Mouse (Mus musculus): ENCODE measurements around the gene Mkrn2os. TPM values are rescaled to one million over a fixed set of nuclear protein-coding genes. Genes with fewer than 3 reads are reported as not detected.

Mkrn2os gene
- polyA plus RNA-seq, 1 experiment, result not detected

GRCm38 (mm10) chr6:115586321-115586720, 6.1 kb downstream of the Mkrn2os start:
- Histone ChIP-seq H3K4me3 (replicated peaks; ENCODE audit: extremely low read depth, low read depth, low read length) (no peak overlapping the region), H3K4me1 (ENCODE audit: control insufficient read depth, insufficient read depth, low read length) (no peaks in the 10 kb centered on the region)
- DNase-seq, result no peak
- 80% methylated on average over 10 of the region's 10 CpGs for whole genome bisulfite sequencing
- TF ChIP-seq CTCF (IDR thresholded peaks at IDR 0.05; ENCODE audit: insufficient read depth, low read length), result no peak
- no peak for TF ChIP-seq POLR2A (IDR thresholded peaks at IDR 0.05; ENCODE audit: borderline replicate concordance, extremely low read depth, low read depth, low read length)

- DNase-seq, result no peak
- H3K4me1 ChIP-seq (ENCODE audit: control insufficient read depth, insufficient read depth, low read length), result no peaks in the 10 kb centered on the region
- H3K4me3 ChIP-seq (replicated peaks; ENCODE audit: extremely low read depth, low read depth, low read length), result no peak overlapping the region
- WGBS, result 70% methylated on average over 3 of the region's 3 CpGs
- TF ChIP-seq CTCF (IDR thresholded peaks at IDR 0.05; ENCODE audit: insufficient read depth, low read length) (no peak), POLR2A (IDR thresholded peaks at IDR 0.05; ENCODE audit: borderline replicate concordance, extremely low read depth, low read depth, low read length) (no peak)
These were observed 8.2 kb downstream of the Mkrn2os start for GRCm38 (mm10) chr6:115584176-115584575.

GRCm38 (mm10) chr6:115583430-115584125, 8.8 kb downstream of the Mkrn2os start:
- no peak for TF ChIP-seq CTCF (IDR thresholded peaks at IDR 0.05; ENCODE audit: insufficient read depth, low read length)
- Histone ChIP-seq H3K4me3 (replicated peaks; ENCODE audit: extremely low read depth, low read depth, low read length) (no peak overlapping the region), H3K4me1 (ENCODE audit: control insufficient read depth, insufficient read depth, low read length) (no peaks in the 10 kb centered on the region)
- 63% methylated on average over 6 of the region's 6 CpGs for WGBS
- no peak for DNase-seq

- TF ChIP-seq POLR2A (IDR thresholded peaks at IDR 0.05; ENCODE audit: borderline replicate concordance, extremely low read depth, low read depth, low read length) (no peak), CTCF (IDR thresholded peaks at IDR 0.05; ENCODE audit: insufficient read depth, low read length) (no peak)
- no peaks in the 10 kb centered on the region for H3K4me1 ChIP-seq (ENCODE audit: control insufficient read depth, insufficient read depth, low read length)
- WGBS, result 79% methylated on average over 10 of the region's 10 CpGs
- no peak for DNase-seq
- no peak overlapping the region for H3K4me3 ChIP-seq (replicated peaks; ENCODE audit: extremely low read depth, low read depth, low read length)
These were observed 9.9 kb downstream of the Mkrn2os start for GRCm38 (mm10) chr6:115582328-115583115.

GRCm38 (mm10) chr6:115580810-115581209, 11.6 kb downstream of the Mkrn2os start:
- Histone ChIP-seq H3K4me1 (ENCODE audit: control insufficient read depth, insufficient read depth, low read length) (no peaks in the 10 kb centered on the region), H3K4me3 (replicated peaks; ENCODE audit: extremely low read depth, low read depth, low read length) (no peak overlapping the region)
- DNase-seq, result no peak
- no peak for TF ChIP-seq CTCF (IDR thresholded peaks at IDR 0.05; ENCODE audit: insufficient read depth, low read length)
- no peak for TF ChIP-seq POLR2A (IDR thresholded peaks at IDR 0.05; ENCODE audit: borderline replicate concordance, extremely low read depth, low read depth, low read length)
- WGBS, result 81% methylated on average over 3 of the region's 3 CpGs

GRCm38 (mm10) chr6:115577941-115578340, 14.4 kb downstream of the Mkrn2os start:
- Histone ChIP-seq H3K4me1 (ENCODE audit: control insufficient read depth, insufficient read depth, low read length) (no peaks in the 10 kb centered on the region), H3K4me3 (replicated peaks; ENCODE audit: extremely low read depth, low read depth, low read length) (no peak overlapping the region)
- TF ChIP-seq CTCF (IDR thresholded peaks at IDR 0.05; ENCODE audit: insufficient read depth, low read length) (no peak), POLR2A (IDR thresholded peaks at IDR 0.05; ENCODE audit: borderline replicate concordance, extremely low read depth, low read depth, low read length) (no peak)
- 94% methylated on average over 9 of the region's 9 CpGs for WGBS
- no peak for DNase-seq

- DNase-seq, result no peak
- no peak for TF ChIP-seq CTCF (IDR thresholded peaks at IDR 0.05; ENCODE audit: insufficient read depth, low read length)
- no peak for TF ChIP-seq POLR2A (IDR thresholded peaks at IDR 0.05; ENCODE audit: borderline replicate concordance, extremely low read depth, low read depth, low read length)
These were observed 15.0 kb downstream of the Mkrn2os start for GRCm38 (mm10) chr6:115577407-115577806.

GRCm38 (mm10) chr6:115574171-115574570, 18.2 kb downstream of the Mkrn2os start:
- no peaks in the 10 kb centered on the region for H3K4me1 ChIP-seq (ENCODE audit: control insufficient read depth, insufficient read depth, low read length)
- DNase-seq, result no peak
- no peak overlapping the region for H3K4me3 ChIP-seq (replicated peaks; ENCODE audit: extremely low read depth, low read depth, low read length)
- TF ChIP-seq CTCF (IDR thresholded peaks at IDR 0.05; ENCODE audit: insufficient read depth, low read length), result no peak
- no peak for TF ChIP-seq POLR2A (IDR thresholded peaks at IDR 0.05; ENCODE audit: borderline replicate concordance, extremely low read depth, low read depth, low read length)
- WGBS, result 87% methylated on average over 7 of the region's 7 CpGs

More at GRCm38 (mm10) chr6:115577407-115577806, 15.0 kb downstream of the Mkrn2os start:
- 79% methylated on average over 5 of the region's 5 CpGs for WGBS
- no peak overlapping the region for H3K4me3 ChIP-seq (replicated peaks; ENCODE audit: extremely low read depth, low read depth, low read length)
- no peaks in the 10 kb centered on the region for H3K4me1 ChIP-seq (ENCODE audit: control insufficient read depth, insufficient read depth, low read length)

GRCm38 (mm10) chr6:115565479-115566045, 26.8 kb downstream of the Mkrn2os start:
- no peaks in the 10 kb centered on the region for H3K4me1 ChIP-seq (ENCODE audit: control insufficient read depth, insufficient read depth, low read length)
- TF ChIP-seq CTCF (IDR thresholded peaks at IDR 0.05; ENCODE audit: insufficient read depth, low read length), result no peak
- TF ChIP-seq POLR2A (IDR thresholded peaks at IDR 0.05; ENCODE audit: borderline replicate concordance, extremely low read depth, low read depth, low read length), result no peak
- WGBS, result 82% methylated on average over 6 of the region's 6 CpGs
- no peak overlapping the region for H3K4me3 ChIP-seq (replicated peaks; ENCODE audit: extremely low read depth, low read depth, low read length)
- DNase-seq, result no peak

Measured in lung, adult 2 months (tissue).